Mouse (Mus musculus): ENCODE measurements around the gene Wnt3.

DNA sequence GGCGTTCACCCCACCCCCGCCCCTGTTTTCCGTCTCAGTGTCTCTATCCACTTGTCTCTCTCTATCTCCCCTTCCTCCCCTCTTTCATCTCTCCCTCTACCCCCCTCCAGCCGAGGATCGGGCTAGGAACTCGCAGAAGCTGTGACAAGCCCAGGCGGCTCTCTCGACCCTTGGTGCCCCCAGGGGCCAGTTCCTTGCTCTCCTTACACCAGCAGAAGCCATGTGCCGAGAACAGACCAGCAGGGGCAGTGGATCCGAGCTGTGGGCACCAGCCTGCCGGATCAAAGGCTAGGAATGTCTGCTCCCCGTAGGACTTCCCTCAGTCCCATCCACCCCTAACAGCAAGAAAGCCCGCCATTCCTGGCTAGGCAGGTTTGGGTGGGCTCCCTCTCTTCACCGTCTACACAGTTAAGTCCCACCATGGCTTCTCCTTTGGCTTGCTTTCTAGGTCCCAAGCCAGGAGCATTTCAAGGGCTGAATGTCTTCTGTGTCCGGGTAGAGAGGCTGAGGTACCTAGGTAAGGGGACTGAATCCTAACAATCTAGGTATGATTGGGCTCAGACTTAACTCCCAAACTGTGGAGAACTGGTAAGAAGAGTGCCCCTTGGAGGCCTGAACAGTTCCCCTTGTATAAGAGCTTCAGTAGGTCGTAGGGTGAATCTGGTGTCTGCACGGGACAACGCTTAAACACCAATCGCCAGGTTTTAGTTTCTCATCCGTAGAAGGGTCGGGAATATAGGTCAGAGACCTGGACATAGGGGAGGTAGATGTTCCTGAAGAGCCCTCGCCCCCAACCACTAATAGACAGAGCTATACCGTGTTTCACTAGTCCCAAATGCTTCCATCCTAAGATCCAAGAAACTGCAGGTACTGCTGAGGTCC, 1.2 kb upstream of the Wnt3 start:
- TF ChIP-seq CTCF (conservative IDR thresholded peaks at IDR 0.05; ENCODE audit: insufficient read depth, insufficient read length, low read depth, low read length) (no peak), POLR2A (IDR thresholded peaks at IDR 0.05; ENCODE audit: low read depth, low read length) (no peak)
